ENCODE assay signal across 19 mouse cellular contexts in the genomic region with DNA sequence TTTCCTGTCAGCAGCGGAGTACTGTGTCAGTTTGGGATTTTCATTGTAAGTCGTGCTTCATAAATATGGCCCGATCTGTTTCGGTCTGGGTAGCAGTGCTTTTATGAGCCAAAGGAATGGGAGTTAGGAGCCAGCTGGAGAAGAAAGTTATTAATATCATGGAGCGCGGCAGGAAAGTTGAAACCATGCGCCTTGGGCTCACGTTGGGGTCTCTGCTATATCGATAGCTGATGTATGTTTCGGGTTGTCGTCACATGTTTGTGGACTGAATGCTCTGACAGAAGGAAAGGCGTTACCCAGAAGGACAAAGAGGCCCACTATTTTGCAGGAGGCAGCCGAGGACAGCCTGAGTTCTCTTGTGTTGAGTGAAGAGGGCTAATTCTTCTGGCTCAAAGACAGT. TPM values are rescaled to one million over a fixed set of nuclear protein-coding genes. Genes with fewer than 3 reads are reported as not detected.
DNase-seq lines count a peak whose midpoint lies in the region; ATAC-seq and TF ChIP-seq lines count a peak whose summit lies in the region.
"Had no signal": no experiment of that assay in that cellular context is flagged by ENCODE, and none has a peak within 500 bp of the region (broad histone marks: within the 10 kb centered on the region; RNA-seq: fewer than 3 reads in every experiment).

No protein-coding gene starts in this region.

- H3K4me3 ChIP-seq in heart, embryonic 10.5 days = no peak overlapping the region
- no peak overlapping the region for H3K4me3 ChIP-seq in MEL (ENCODE audit: control insufficient read depth in 1 of 2, insufficient read depth in 1 of 2, low read depth in 2 of 2, low read length in 2 of 2)
- H3K4me3 ChIP-seq in embryonic facial prominence, embryonic 14.5 days (ENCODE audit: low read depth, low read length) = no peak overlapping the region
- H3K4me3 ChIP-seq in limb, embryonic 13.5 days = no peak overlapping the region
- H3K4me3 ChIP-seq: liver, embryonic 13.5 days had no signal

- 82% methylated on average over 13 of the region's 13 CpGs for WGBS in heart, embryonic 10.5 days
- 51% methylated on average over 13 of the region's 13 CpGs for WGBS in embryonic facial prominence, embryonic 14.5 days
- 44% methylated on average over 13 of the region's 13 CpGs for WGBS in limb, embryonic 13.5 days

- H3K27ac ChIP-seq in heart, embryonic 10.5 days = no peak overlapping the region
- peak overlapping the region; percentile 31; the same call in 1 of the 2 replicates for H3K27ac ChIP-seq in MEL (ENCODE audit: control insufficient read depth, low read depth, low read length)
- peak overlapping the region; percentile 96 for H3K27ac ChIP-seq in embryonic facial prominence, embryonic 14.5 days (replicated peaks; ENCODE audit: low read depth, low read length)
- H3K27ac ChIP-seq in limb, embryonic 13.5 days = peak overlapping the region; percentile 98
- H3K27ac ChIP-seq: liver, embryonic 13.5 days; midbrain, embryonic 13.5 days had no signal

- no peak for TF ChIP-seq EP300 in MEL (IDR thresholded peaks at IDR 0.05; ENCODE audit: low read depth in 1 of 2, low read length in 2 of 2)

- no peak for TF ChIP-seq RAD21 in MEL (IDR thresholded peaks at IDR 0.05; ENCODE audit: low read depth, low read length)

- intact Hi-C loops in heart, postnatal 10 days (cut with DNase I) = loop anchor here (5.0 kb wide), 1 partner anchor 129 kb away; the partner anchor contains the start of gene Chrm4

- TF ChIP-seq POLR2A in MEL (IDR thresholded peaks at IDR 0.05; ENCODE audit: control insufficient read depth in 1 of 2, insufficient read depth in 1 of 2, low read depth in 1 of 2, low read length in 2 of 2, poor library complexity in 1 of 2) = no peak

- peaks cover 5% of the 10 kb centered on the region; the same call in 1 of the 2 replicates for H3K79me2 ChIP-seq in MEL (ENCODE audit: control insufficient read depth, insufficient read depth, low read length, poor library complexity)

- no peaks in the 10 kb centered on the region for H3K36me3 ChIP-seq in heart, embryonic 10.5 days
- peaks cover 0 to 20% of the 10 kb centered on the region in 2 experiments; a peak in 2 of 4 replicates for H3K36me3 ChIP-seq in MEL (ENCODE audit: control insufficient read depth in 1 of 2, insufficient read depth in 2 of 2, low read length in 2 of 2)
- H3K36me3 ChIP-seq in embryonic facial prominence, embryonic 14.5 days (ENCODE audit: control insufficient read depth, insufficient read depth, low read length) = no peaks in the 10 kb centered on the region
- no peaks in the 10 kb centered on the region for H3K36me3 ChIP-seq in limb, embryonic 13.5 days
- H3K36me3 ChIP-seq: hindbrain, embryonic 10.5 days; liver, embryonic 13.5 days; midbrain, embryonic 13.5 days had no signal

- peaks cover 30% of the 10 kb centered on the region for H3K4me1 ChIP-seq in heart, embryonic 10.5 days
- H3K4me1 ChIP-seq in MEL (ENCODE audit: control insufficient read depth in 1 of 2, insufficient read depth in 2 of 2, low read length in 2 of 2) = peaks cover 3 to 23% of the 10 kb centered on the region in 2 experiments; a peak in 3 of 4 replicates
- H3K4me1 ChIP-seq in embryonic facial prominence, embryonic 14.5 days (ENCODE audit: control insufficient read depth, insufficient read depth, low read length) = peaks cover 35% of the 10 kb centered on the region
- peaks cover 44% of the 10 kb centered on the region for H3K4me1 ChIP-seq in limb, embryonic 13.5 days

- H3K9me3 ChIP-seq in heart, embryonic 10.5 days = no peaks in the 10 kb centered on the region
- H3K9me3 ChIP-seq in MEL (replicated peaks; ENCODE audit: insufficient read depth, low read length) = no peaks in the 10 kb centered on the region
- no peaks in the 10 kb centered on the region for H3K9me3 ChIP-seq in embryonic facial prominence, embryonic 14.5 days (ENCODE audit: control insufficient read depth, low read length)
- H3K9me3 ChIP-seq in limb, embryonic 13.5 days = no peaks in the 10 kb centered on the region
- H3K9me3 ChIP-seq: hindbrain, embryonic 10.5 days; megakaryocyte, embryonic 14.5 days; midbrain, embryonic 13.5 days had no signal

- peak overlapping the region; percentile 95 for H3K9ac ChIP-seq in MEL (ENCODE audit: control insufficient read depth, low read depth, low read length, poor library complexity, severe bottlenecking)
- H3K9ac ChIP-seq in embryonic facial prominence, embryonic 14.5 days (ENCODE audit: low read depth, low read length) = 0 out of 2 replicates have a peak overlapping the region, but pooled peaks have one; percentile 15
- no peak overlapping the region for H3K9ac ChIP-seq in limb, embryonic 13.5 days
- H3K9ac ChIP-seq: liver, embryonic 13.5 days; midbrain, embryonic 13.5 days had no signal

- no peak for ATAC-seq in embryonic facial prominence, embryonic 14.5 days (ENCODE audit: low read depth)
- ATAC-seq in limb, embryonic 13.5 days (ENCODE audit: low FRiP score, low read depth) = no peak
- ATAC-seq: intestine, postnatal 0 days; midbrain, embryonic 13.5 days had no signal

- no peak for TF ChIP-seq CTCF in MEL (IDR thresholded peaks at IDR 0.05 in 2 of 3, conservative IDR thresholded peaks at IDR 0.05 in 1 of 3; ENCODE audit: control insufficient read depth in 1 of 3, insufficient read depth in 1 of 3, low read depth in 2 of 3, low read length in 3 of 3, poor library complexity in 1 of 3, severe bottlenecking in 1 of 3)

- peak overlapping the region; percentile 76; the same call in 1 of the 2 replicates for H3K4me2 ChIP-seq in embryonic facial prominence, embryonic 14.5 days (ENCODE audit: low read depth, low read length)
- H3K4me2 ChIP-seq in limb, embryonic 13.5 days (replicated peaks) = peak overlapping the region; percentile 71

- peaks cover 71% of the 10 kb centered on the region for H3K27me3 ChIP-seq in heart, embryonic 10.5 days (ENCODE audit: insufficient read depth, poor library complexity, severe bottlenecking)
- H3K27me3 ChIP-seq in MEL (ENCODE audit: control insufficient read depth in 1 of 2, insufficient read depth in 2 of 2, low read length in 2 of 2) = peaks cover 0 to 3% of the 10 kb centered on the region in 2 experiments; a peak in 1 of 4 replicates
- peaks cover 30% of the 10 kb centered on the region for H3K27me3 ChIP-seq in embryonic facial prominence, embryonic 14.5 days (replicated peaks; ENCODE audit: control insufficient read depth, insufficient read depth, low read length)
- H3K27me3 ChIP-seq in limb, embryonic 13.5 days = peaks cover 39% of the 10 kb centered on the region

- DNase-seq in heart, embryonic 10.5 days (ENCODE audit: low spot score) = peak; percentile 60
- no peak for DNase-seq in heart, postnatal 10 days
- DNase-seq in MEL (ENCODE audit: low read depth, low spot score) = no peak
- peak; percentile 53 for DNase-seq in embryonic facial prominence, embryonic 14.5 days (ENCODE audit: low spot score)
- no peak for DNase-seq in adrenal gland, adult 8-10 months
- DNase-seq in embryo, embryonic 11 days = no peak
- DNase-seq: adrenal gland, postnatal 25 days; kidney, postnatal 36 days; layer of hippocampus, postnatal 36 days; lung, adult 2 months; right cerebral cortex, postnatal 4 days; thymus, postnatal 4 days had no signal

TF ChIP-seq in MEL, 35 proteins besides CTCF, POLR2A, EP300 and RAD21:
- TF ChIP-seq SIN3A (IDR thresholded peaks at IDR 0.05; ENCODE audit: low read length) (no peak), MYC (IDR thresholded peaks at IDR 0.05; ENCODE audit: low read depth, low read length) (no peak), MYB (IDR thresholded peaks at IDR 0.05; ENCODE audit: low read depth, low read length) (no peak), ETS1 (IDR thresholded peaks at IDR 0.05; ENCODE audit: low read depth, low read length) (no peak), TCF12 (IDR thresholded peaks at IDR 0.05; ENCODE audit: low read depth, low read length) (no peak), ZKSCAN1 (IDR thresholded peaks at IDR 0.05; ENCODE audit: low read depth, low read length) (no peak), MAX (IDR thresholded peaks at IDR 0.05; ENCODE audit: low read length) (no peak), NRF1 (IDR thresholded peaks at IDR 0.05; ENCODE audit: insufficient read depth, low read depth, low read length, poor library complexity, severe bottlenecking) (no peak), CHD2 (IDR thresholded peaks at IDR 0.05; ENCODE audit: low read length) (no peak), MEF2A (IDR thresholded peaks at IDR 0.05; ENCODE audit: extremely low read depth, insufficient replicate concordance, low read depth, low read length, poor library complexity, severe bottlenecking) (no peak), POLR2AphosphoS5 (IDR thresholded peaks at IDR 0.05; ENCODE audit: borderline replicate concordance, low read depth, low read length) (no peak)

RNA-seq across cellular contexts. Expression of gene Creb3l1, which starts 32.5 kb away (rescaled TPM):
- polyA plus RNA-seq in heart, embryonic 10.5 days (2016; fragmentation: Nextera tagmentation; extraction: Ambion mirVana) = 7.2 and 8.6 TPM in 2 replicates
- 10 to 100 TPM; 15.6 to 16.0 TPM for total RNA-seq in heart, postnatal 10 days (2021)
- 0.12 and 0.16 TPM in 2 replicates for total RNA-seq in MEL (2012; rRNA removed)
- 1 to 10 TPM in 1 of 2 experiments, not detected in 1; 9.1 TPM for polyA plus RNA-seq in MEL (2012; ENCODE audit: insufficient read depth in 1 of 2, insufficient read length in 2 of 2, low read depth in 1 of 2, low replicate concordance in 2 of 2, missing spikeins in 1 of 2)
- polyA plus RNA-seq in embryonic facial prominence, embryonic 14.5 days (2014; fragmentation: Nextera tagmentation; extraction: Ambion mirVana) = 42.6 and 56.6 TPM in 2 replicates
- 10.1 and 10.9 TPM in 2 replicates for polyA plus RNA-seq in limb, embryonic 13.5 days (2015; fragmentation: Nextera tagmentation; extraction: Ambion mirVana)
- 10 to 100 TPM in 2 of 4 experiments, 1 to 10 TPM in 2; 5.2 to 22.4 (median 9.8) TPM for total RNA-seq in adrenal gland, adult 8-10 months (2022)
- total RNA-seq: monocyte, adult 5-6 weeks had no signal

RNA-seq across cellular contexts. Expression of gene Phf21a, which starts 36.2 kb away (rescaled TPM):
- 20.6 and 30.3 TPM in 2 replicates for polyA plus RNA-seq in heart, embryonic 10.5 days (2016; fragmentation: Nextera tagmentation; extraction: Ambion mirVana)
- total RNA-seq in heart, postnatal 10 days (2021) = 10 to 100 TPM; 31.3 to 42.1 TPM
- total RNA-seq in MEL (2012; rRNA removed) = 4.7 and 5.1 TPM in 2 replicates
- 100 to 1,000 TPM in 1 of 2 experiments, 10 to 100 TPM in 1; 15.6 to 245 TPM for polyA plus RNA-seq in MEL (2012; ENCODE audit: insufficient read depth in 1 of 2, insufficient read length in 2 of 2, low read depth in 1 of 2, low replicate concordance in 2 of 2, missing spikeins in 1 of 2)
- polyA plus RNA-seq in embryonic facial prominence, embryonic 14.5 days (2014; fragmentation: Nextera tagmentation; extraction: Ambion mirVana) = 21.0 and 24.8 TPM in 2 replicates
- polyA plus RNA-seq in limb, embryonic 13.5 days (2015; fragmentation: Nextera tagmentation; extraction: Ambion mirVana) = 38.9 and 46.8 TPM in 2 replicates
- 100 to 1,000 TPM in 1 of 4 experiments, 10 to 100 TPM in 3; 65.0 to 107 (median 75.6) TPM for total RNA-seq in adrenal gland, adult 8-10 months (2022)

Comparison
In these comparisons a context has a peak if more than half of its experiments do, and no peak if none do; other contexts are left out.
1. DNase-seq: peak in heart, embryonic 10.5 days (single experiment) and embryonic facial prominence, embryonic 14.5 days (single experiment); none in heart, postnatal 10 days (0 of 2), MEL (single experiment), adrenal gland, adult 8-10 months (single experiment) and embryo, embryonic 11 days (single experiment).